Mouse (Mus musculus) lung, postnatal 0 days (tissue): ENCODE measurements around the gene Lrrk2.
A peak's percentile ranks its signal among the peaks of the same experiment; 100 is the strongest.

ENCODE experiments used
- CTCF ChIP-seq: IDR thresholded peaks from 2 replicates; pipeline ENCODE4 v1.5.1; 2016; ENCODE audit warnings: antibody characterized with exemption, mild to moderate bottlenecking
- EP300 ChIP-seq: IDR thresholded peaks from 2 replicates; pipeline ENCODE4 v1.6.1; 2016; ENCODE audit warnings: antibody characterized with exemption, mild to moderate bottlenecking, control low read depth

GRCm38 (mm10) chr15:91664586-91665132 lies 8.3 kb upstream of the Lrrk2 start:
- no peak for TF ChIP-seq CTCF
- peak; percentile 58 for TF ChIP-seq EP300
